Mouse (Mus musculus) left cerebral cortex, postnatal 10 days (tissue): ENCODE data around the gene Synj2. TPM values are rescaled to one million over a fixed set of nuclear protein-coding genes. Genes with fewer than 3 reads are reported as not detected.

Experiments used
- DNase-seq, 2 experiments: peaks; one replicate each; pipeline ENCODE4 v3.0.0; 2021 to 2022; ENCODE audit warnings: low spot score in 2 of 2, mixed read lengths in 1 of 2; ENCODE audit errors: extremely low spot score in 1 of 2
- intact Hi-C: fragments of 180-260 bp; cut with DNase I; formaldehyde crosslinking; loops from one replicate; pipeline ENCODE4 v1.15.1; 2025
- total RNA-seq, 2 experiments: library from RNA; stranded (reverse); gene quantifications; 2 replicates each; pipeline ENCODE4 v1.2.3; 2021

Synj2 gene
- total RNA-seq, 2 experiments from 2014 or later = 32.8 to 34.8 TPM

DNA sequence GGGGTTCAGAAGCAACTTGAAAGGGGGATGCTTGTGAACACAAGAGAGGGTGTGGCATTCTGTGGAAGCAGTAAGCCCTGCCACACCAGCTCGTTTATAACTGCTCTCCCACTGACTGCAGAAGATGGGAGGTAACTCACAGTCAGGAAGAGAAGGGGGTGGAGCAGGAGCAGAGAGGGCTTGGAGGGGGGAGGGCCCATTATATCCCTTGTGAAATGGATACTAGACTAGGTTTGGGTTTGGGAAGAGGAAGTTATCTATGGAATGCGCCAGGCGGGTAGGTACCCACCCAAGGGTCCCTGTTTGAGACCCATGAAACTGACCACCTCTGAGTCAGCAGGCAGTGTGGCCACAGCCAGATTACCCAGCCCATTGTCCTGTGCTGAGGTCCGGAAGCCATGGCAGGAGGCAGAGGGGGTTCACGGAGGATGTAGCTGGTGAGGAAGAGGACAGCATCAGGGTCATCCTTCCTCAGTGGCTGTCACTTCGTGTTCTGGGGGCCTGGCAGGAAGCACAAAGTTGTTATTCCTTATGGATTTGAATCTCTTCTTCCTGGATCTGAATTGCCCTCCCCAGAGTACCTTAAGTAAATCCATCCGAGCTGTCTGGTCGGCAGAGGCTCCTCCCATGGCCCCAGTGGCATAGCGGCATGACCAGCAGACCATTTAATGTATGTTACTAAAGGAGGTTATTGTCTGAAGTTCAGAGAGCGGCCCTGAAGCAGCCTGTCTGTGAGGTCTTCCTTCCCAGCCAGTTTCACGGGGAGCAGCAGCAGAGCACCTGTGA lies 46.4 kb downstream of the Synj2 start:
- DNase-seq = no peak
- intact Hi-C loops = no loop called here

DNA sequence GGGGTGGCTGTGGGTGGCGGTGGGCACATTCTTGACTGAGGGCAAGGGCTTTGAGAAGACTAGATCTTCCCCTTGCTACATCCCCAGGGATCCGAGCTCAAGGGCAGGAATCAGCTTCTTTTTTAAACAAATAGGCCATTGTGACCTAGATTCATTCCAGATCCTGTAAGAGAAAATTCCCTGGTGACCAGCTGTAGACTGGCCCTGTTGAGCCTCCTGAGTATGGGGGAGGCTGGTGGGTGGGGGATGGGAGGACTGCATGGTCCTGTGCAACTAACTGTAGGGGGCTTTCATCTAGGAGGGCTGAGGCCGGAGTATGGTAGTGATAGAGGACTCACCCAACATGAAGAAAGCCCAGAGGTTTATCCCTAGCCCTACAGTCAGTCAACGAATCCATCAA lies 47.0 kb downstream of the Synj2 start:
- intact Hi-C loops = no loop called here
- DNase-seq = no peak

DNA sequence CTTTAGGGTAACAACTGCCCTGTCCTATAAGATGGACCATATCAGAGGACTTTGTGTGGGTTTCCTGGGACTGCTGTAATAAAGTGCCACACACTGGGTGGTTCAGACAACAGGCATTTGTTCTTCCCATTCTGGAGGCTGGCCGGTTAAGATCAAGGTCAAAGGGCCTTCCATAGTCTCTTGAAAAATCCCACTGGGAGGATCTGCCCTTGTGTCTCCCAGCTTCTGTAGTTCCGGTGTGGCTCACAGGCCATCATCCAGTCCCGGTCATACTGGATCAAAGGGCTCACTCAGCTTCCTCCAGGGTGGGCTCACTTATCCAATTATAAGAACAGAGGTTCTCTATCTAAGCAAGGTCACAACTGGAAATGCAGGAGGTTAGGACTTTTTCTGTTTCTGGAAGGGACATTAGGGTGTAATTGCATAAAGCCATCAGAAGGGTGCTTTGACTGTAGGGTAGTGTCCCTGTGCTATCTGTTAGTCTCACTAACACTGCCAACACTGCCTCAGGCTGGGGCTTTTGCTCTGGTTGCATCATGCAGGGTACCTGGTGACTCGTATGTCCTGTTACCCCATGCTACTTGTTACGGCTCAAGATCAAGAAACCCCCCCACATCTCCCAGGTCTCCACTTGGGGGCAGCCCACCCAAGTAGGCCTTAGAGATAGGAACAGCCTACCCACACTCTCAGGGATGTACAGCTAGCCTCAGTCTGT lies 51.9 kb downstream of the Synj2 start:
- DNase-seq = no peak
- intact Hi-C loops = no loop called here

DNA sequence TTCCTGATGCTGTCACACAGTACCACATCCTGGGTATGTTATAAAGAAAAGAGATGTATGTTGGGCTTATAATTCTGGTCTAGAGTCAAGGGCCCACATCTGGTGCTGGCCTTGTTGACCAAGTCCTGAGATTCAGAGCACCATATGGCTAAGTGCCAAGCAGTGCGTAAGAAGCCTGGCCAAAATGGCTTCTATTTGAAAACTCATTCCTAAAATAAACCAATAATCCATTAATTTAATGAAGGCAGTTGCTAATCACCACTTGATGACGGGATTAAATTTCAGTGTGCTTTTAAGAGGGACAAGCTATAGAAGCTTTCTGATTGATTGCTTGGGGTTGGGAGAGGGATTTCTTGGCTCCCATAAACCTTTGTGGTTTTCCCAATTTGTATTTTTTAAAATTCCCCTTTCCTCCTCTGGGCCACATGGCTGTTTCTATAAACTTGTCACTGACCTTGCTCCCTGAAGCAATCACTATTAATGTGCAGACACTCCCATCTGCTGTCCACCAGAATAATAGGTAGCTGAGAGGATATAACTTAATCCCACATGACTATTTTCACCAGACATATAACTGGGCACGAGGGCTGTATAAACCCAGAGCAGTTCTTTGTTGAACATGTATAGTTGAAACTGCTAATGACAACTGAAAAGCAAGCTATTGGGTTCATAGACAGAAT lies 52.6 kb downstream of the Synj2 start:
- intact Hi-C loops = no loop called here
- DNase-seq = no peak

DNA sequence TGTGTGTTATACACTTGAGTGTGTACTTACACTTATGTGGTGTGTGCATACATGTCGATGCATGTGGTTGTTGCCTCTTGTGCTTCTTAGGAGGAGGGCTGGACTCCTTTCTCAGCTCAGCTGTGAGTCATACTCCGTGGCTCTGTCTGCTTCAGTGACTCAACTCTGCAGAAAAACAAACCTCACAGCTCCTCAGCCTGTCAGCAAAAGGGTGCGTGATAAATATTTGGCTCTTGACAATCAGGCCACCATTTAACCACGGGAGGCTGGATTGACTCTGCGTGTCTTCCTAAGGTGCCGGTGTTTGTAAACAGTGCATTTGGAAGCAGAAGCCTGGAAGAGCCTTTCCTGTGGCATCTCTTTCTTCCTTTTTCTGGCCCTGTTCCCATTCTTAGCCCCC lies 53.5 kb downstream of the Synj2 start:
- intact Hi-C loops = no loop called here

DNA sequence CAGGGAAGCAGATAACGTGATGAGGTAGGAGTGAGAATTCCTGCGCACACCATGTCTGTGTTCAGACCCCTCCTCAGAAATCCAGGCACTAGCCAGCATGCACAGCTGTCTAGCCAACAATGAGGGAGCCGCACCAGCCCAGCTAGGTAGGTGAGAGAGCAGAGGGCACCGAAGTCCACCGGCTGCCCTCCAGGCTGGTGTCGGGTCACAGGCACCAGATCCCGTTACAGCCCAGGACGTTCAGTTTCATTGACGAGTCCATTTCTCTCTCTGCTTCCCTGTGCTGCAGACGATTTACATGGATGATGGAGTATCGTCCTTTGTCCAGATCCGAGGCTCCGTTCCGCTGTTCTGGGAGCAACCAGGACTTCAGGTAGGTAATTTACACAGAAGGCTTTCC lies 55.5 kb downstream of the Synj2 start:
- intact Hi-C loops = no loop called here
- peak in 1 of 2 experiments; percentile 22 for DNase-seq

More for the DNA sequence above, 53.5 kb downstream of the Synj2 start:
- DNase-seq = no peak

DNA sequence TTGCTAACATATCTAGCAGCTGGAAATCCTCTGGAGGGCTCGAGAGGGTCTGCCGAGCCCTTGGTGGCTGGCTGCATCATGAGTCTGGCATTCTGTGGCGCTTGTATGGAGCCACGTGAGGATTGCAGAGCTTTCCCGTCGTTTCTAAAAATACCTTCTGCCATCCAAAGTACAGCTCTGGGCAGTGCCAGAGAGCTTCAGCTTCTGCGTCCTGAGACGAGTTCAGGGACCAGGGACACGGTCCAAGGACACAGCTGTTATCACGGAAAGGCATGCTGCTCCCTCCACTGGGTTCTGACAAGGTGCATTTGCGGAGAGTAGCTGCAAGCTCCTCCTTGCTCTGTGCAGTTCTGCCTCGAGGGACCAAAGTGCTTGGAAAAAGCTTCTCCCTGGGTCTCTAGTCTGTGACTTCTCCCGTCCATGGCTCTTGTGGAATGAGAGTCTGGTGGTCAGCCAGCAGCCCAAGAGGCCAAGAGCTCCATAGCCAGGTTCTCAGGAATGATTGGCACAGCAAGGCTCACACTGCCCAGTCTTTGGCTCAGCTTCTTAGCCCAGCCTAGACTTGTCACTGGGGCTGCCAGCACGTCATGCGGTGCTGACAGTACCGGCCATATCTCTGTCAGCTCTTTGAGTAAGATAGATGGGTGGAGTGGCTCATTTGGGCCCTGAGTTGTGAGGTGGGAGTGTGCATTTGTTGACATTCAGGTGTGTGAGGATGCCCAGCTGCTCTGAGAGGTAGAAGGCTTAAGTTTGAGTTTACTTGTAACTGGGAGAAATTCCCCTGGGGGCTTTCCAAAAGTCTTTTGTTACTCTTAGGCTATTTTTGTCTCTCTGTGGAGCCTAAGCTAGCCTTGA lies 56.5 kb downstream of the Synj2 start:
- intact Hi-C loops = no loop called here
- no peak for DNase-seq

DNA sequence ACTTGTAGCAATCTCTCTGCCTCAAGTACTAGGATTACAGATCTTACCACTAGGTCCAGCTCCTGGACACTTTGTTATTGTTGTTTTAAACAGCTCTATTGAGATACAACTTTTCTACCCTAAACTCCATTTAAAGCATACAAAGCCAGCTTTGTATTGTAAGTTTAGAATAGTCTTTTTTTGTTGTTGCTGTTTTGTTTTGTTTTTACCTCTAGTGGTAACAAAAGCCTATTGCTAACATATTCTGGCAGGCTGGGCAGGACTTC lies 57.1 kb downstream of the Synj2 start:
- no peak for DNase-seq
- intact Hi-C loops = no loop called here

DNA sequence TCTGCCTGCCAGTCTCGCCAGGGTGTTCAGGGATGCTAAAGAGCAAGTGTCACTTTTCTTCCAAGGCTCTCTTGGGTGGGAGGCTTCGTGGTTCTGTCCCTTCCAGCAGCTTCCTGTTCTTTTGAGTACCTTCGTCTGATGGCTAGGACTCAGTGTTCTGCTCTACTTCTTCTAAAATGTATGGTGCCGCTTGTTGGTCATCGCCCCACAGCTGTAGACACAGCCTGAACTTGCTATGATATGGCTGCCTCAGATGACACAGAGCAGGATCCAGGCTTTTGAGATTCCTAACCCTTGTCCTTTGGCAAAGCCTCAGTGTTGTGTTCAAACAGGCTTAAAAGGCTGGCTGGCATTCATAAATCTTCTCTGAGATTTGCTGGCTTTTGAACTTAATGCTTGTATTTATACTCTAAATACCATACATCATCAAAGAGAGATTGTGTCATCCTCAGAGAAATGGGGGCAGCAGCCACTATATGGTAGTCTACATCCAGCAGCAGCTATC lies 58.0 kb downstream of the Synj2 start:
- intact Hi-C loops = no loop called here
- DNase-seq = no peak

DNA sequence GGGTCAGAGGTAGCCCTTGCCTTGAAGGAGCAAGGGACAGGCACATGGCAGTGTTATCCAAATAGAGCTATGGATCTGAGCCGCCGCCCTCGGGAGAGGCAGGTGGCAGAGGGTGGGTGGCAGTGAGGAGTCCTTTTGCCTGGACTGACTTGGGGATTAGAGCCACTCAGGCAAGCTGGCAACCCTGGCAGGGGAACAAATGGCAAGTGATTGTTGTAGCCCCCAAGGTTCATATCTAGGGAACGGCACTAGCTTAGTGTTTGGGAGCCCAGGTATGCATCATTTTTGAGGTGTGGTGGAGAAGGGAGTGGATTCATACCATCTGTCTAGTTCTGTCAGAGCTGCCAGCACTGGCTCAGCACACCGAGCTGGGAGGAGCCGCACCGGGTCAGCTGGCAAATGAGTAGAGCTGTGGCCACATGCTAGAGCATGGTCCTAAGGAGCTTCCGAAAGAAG lies 59.8 kb downstream of the Synj2 start:
- no peak for DNase-seq
- intact Hi-C loops = no loop called here

DNA sequence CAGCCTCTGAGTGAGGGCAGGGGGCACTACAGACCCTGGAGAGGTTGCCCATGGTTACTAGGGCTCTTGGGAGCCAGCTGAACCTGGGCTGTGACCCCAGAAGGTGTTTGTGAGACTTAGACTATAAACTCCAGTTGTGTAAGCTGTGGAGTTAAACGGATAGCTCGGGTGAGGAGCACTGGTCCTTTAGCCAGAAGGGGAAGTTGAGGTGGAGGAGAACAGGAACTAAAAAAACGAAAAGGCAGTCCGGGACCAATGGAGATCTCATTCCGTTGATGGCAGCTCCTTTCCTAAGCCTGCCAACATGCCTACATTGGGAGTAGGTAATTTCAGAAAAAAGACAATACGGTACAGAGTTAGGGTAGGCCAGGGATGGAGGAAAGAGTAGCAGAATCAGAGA lies 60.3 kb downstream of the Synj2 start:
- intact Hi-C loops = no loop called here

DNA sequence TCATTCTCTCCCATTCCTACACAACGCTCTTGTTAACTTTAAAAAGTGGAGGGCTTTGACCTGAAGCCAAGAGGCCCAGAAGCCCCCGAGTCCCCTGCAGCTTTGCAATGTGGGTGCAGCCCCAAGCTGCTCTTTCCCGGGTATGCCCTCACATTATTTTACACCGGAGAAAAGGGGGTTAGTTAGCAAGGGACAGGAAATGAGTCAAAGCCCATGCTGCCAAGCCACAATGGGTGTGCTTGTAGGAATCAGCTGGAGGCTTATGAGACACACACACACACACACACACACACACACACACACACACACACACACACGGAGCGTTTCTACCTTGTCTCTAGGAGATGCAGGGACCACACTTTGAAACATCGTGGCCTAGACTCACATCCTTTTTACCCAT lies 60.8 kb downstream of the Synj2 start:
- DNase-seq = no peak
- intact Hi-C loops = no loop called here

More for the DNA sequence above, 60.3 kb downstream of the Synj2 start:
- DNase-seq = no peak

DNA sequence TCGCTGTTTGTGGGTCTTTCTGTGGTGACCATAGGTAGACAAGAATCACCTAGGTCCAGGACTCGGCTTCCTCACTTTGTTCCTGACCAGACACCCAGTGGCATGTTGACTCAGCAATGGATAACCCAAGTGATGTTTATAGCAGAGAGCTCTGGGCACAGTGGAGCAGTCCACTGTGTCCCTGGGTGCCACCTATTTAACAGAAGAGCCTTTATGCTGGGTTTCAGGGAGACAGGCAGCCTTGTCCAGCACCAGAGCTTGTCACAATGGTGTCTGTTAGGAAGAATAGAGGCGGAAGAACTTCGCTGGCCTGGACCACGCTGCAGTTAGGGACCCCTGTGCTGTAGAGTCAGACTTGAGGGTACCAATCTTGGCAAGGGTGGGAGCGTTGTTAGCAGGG lies 61.5 kb downstream of the Synj2 start:
- no peak for DNase-seq
- intact Hi-C loops = no loop called here

DNA sequence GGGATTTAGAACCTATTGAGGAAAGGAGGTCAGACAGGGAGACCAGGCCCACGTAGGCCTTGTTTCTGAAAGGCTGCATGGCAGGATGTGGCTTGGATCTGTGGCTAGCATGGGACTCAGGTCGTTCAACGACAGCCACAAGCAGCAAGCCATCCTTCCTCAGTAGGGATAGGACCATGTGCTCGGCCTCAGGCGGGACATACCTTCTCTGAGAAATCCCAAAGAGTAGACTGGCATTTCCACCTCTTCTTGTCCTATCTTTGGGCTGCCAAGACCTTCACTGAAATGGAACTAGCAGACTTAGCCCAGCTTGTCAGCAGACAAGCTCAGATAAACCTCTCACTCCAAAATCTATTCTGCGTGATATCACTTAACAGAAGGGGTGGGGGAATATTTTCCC lies 62.6 kb downstream of the Synj2 start:
- intact Hi-C loops = no loop called here
- no peak for DNase-seq

DNA sequence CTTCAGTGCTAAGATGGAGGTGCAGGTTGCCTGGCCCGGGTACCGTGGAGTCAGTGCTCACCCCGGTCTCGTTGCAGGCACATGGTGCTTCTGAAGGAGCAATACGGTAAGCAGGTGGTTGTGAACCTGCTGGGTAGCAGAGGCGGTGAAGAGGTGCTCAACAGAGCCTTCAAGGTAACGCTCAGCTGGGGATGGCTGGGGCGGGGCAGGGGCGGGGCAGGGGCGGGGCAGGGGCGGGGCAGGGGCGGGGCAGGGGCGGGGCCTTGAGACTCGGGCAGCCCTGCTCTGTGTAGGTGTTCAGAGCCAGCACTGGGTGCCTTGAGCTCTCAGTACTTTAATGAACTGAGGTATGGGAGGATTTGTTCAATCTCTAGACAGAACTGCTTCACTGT lies 64.2 kb downstream of the Synj2 start:
- intact Hi-C loops = no loop called here

DNA sequence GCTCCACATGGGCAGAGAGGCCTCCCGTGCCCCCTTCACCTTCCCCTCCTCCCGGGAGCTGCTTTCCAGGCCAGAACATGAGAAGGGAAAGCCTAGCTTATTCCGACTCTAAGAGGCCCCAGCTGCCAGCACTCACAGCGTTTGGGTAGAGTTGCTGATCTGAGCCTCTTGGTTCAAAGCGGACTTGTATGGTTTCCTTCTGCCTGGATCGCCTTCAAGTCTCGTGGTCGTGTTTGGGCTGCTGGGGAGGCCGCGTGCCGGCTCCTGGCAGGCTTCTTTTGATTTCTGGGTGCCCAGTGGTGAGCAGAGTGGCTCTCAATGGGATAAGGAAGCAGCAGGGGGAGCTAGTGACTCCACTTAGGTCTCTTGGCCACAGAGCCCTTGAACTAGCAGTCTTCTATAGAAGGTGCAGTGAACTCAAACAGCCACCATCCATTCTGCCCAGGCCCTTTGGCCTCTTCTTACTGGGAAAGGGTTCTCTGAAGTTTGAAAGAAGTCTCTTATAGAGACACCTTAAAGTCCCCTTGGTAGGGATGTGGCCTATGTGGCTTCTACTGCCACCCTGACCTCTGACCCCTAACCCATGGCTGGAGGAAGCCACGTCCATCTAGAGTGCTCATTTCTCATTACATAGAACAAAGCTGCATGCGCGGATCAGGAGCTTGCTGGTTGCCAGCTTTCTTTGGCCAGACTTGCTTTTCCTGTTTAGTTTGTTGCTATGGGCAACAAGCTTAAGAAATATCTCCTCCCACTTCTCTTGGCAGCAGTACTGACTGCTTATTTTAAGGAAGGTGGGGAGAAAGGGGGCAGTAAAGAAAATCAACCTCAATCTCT lies 64.8 kb downstream of the Synj2 start:
- peak; percentile 77 to 79 for DNase-seq
- intact Hi-C loops = no loop called here

More for the DNA sequence above, 64.2 kb downstream of the Synj2 start:
- DNase-seq = no peak

DNA sequence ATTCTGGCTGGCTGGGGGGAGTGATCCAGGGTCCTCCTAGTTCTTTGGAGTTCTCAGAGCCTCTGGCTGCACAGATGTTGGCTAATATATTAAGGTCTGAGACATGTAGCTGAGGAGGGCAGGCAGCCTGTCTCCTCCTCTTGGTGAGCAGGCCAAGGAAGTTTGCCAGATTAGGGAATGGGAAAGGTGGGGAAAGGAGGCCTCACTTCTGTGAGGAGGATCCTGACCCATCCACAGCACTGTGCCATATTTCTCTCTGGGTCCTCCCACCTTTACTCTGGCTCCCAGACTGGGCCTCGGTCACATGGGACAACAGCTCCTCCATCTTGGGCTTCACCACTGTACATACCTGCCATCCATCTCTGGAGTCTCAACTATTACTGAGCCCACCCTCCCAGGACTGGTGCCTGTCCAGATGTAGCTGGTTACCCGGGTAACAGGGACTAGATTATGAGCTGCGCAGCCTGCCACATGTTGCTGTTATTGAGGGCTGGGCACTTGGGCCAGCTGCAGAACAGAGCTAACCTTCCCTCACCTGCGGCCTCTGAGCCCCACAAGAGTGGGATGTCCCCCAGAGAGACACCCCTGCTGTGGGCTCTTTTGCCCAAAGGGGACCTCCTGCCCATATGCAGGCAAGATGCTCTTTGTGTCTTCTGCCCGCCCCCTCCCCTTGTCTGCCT lies 66.2 kb downstream of the Synj2 start:
- peak in 1 of 2 experiments; percentile 27 for DNase-seq
- intact Hi-C loops = no loop called here

DNA sequence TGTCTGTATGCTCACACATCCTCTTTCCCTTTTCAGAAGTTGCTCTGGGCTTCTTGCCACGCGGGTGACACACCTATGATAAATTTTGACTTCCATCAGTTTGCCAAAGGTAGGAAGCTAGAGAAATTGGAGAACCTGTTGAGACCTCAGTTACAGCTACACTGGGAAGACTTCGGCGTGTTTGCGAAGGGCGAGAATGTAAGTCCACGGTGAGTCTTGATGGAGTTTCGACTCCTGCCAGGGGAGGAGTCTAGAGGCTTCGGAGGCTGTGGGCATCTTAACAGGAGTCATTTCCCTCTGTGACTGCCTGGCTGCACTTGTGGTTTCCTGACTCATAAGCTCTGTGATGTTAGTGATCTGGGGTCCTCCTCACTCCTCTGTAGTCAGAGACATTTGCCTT lies 66.8 kb downstream of the Synj2 start:
- no peak for DNase-seq
- intact Hi-C loops = no loop called here
